Mouse (Mus musculus): ENCODE measurements around the gene Lgmn. TPM values are rescaled to one million over a fixed set of nuclear protein-coding genes. Genes with fewer than 3 reads are reported as not detected.

Gene Lgmn
- polyA plus RNA-seq, 1 experiment from 2014 or later = 70.3 TPM

- H3K9ac ChIP-seq (replicated peaks; ENCODE audit: low read depth, low read length) = no peak overlapping the region
- ATAC-seq = no peak
- WGBS = 79% methylated on average over 3 of the region's 3 CpGs
- H3K4me3 ChIP-seq (replicated peaks; ENCODE audit: low read length) = no peak overlapping the region
- H3K4me1 ChIP-seq (replicated peaks; ENCODE audit: control insufficient read depth, insufficient read depth, low read length) = no peaks in the 10 kb centered on the region
- no peaks in the 10 kb centered on the region for H3K9me3 ChIP-seq (ENCODE audit: control insufficient read depth, low read length)
- H3K27ac ChIP-seq (ENCODE audit: low read length) = no peak overlapping the region
- H3K36me3 ChIP-seq (ENCODE audit: control insufficient read depth, insufficient read depth) = no peaks in the 10 kb centered on the region
- H3K27me3 ChIP-seq (replicated peaks; ENCODE audit: control insufficient read depth, insufficient read depth, low read length) = no peaks in the 10 kb centered on the region
- H3K4me2 ChIP-seq (ENCODE audit: low read length) = no peak overlapping the region
Observed at GRCm38 (mm10) chr12:102367075-102367474, 72.5 kb downstream of the Lgmn start.

GRCm38 (mm10) chr12:102366126-102366816 lies 73.3 kb downstream of the Lgmn start:
- no peak overlapping the region for H3K4me3 ChIP-seq (replicated peaks; ENCODE audit: low read length)
- H3K36me3 ChIP-seq (ENCODE audit: control insufficient read depth, insufficient read depth) = no peaks in the 10 kb centered on the region
- no peaks in the 10 kb centered on the region for H3K27me3 ChIP-seq (replicated peaks; ENCODE audit: control insufficient read depth, insufficient read depth, low read length)
- no peak for ATAC-seq
- H3K9ac ChIP-seq (replicated peaks; ENCODE audit: low read depth, low read length) = no peak overlapping the region
- no peaks in the 10 kb centered on the region for H3K9me3 ChIP-seq (ENCODE audit: control insufficient read depth, low read length)
- H3K4me1 ChIP-seq (replicated peaks; ENCODE audit: control insufficient read depth, insufficient read depth, low read length) = no peaks in the 10 kb centered on the region
- no peak overlapping the region for H3K27ac ChIP-seq (ENCODE audit: low read length)
- H3K4me2 ChIP-seq (ENCODE audit: low read length) = no peak overlapping the region
- WGBS = 87% methylated on average over 9 of the region's 9 CpGs

GRCm38 (mm10) chr12:102365016-102365415 lies 74.6 kb downstream of the Lgmn start:
- H3K27ac ChIP-seq (ENCODE audit: low read length) = no peak overlapping the region
- H3K4me1 ChIP-seq (replicated peaks; ENCODE audit: control insufficient read depth, insufficient read depth, low read length) = no peaks in the 10 kb centered on the region
- no peak overlapping the region for H3K4me2 ChIP-seq (ENCODE audit: low read length)
- no peaks in the 10 kb centered on the region for H3K27me3 ChIP-seq (replicated peaks; ENCODE audit: control insufficient read depth, insufficient read depth, low read length)
- ATAC-seq = no peak
- H3K9ac ChIP-seq (replicated peaks; ENCODE audit: low read depth, low read length) = no peak overlapping the region
- H3K9me3 ChIP-seq (ENCODE audit: control insufficient read depth, low read length) = no peaks in the 10 kb centered on the region
- H3K4me3 ChIP-seq (replicated peaks; ENCODE audit: low read length) = no peak overlapping the region
- H3K36me3 ChIP-seq (ENCODE audit: control insufficient read depth, insufficient read depth) = no peaks in the 10 kb centered on the region
- WGBS = 91% methylated on average over 7 of the region's 7 CpGs

GRCm38 (mm10) chr12:102361189-102362161 lies 78.1 kb downstream of the Lgmn start:
- H3K9me3 ChIP-seq (ENCODE audit: control insufficient read depth, low read length) = no peaks in the 10 kb centered on the region
- no peaks in the 10 kb centered on the region for H3K36me3 ChIP-seq (ENCODE audit: control insufficient read depth, insufficient read depth)
- H3K4me2 ChIP-seq (ENCODE audit: low read length) = no peak overlapping the region
- H3K27me3 ChIP-seq (replicated peaks; ENCODE audit: control insufficient read depth, insufficient read depth, low read length) = no peaks in the 10 kb centered on the region
- no peak overlapping the region for H3K9ac ChIP-seq (replicated peaks; ENCODE audit: low read depth, low read length)
- no peaks in the 10 kb centered on the region for H3K4me1 ChIP-seq (replicated peaks; ENCODE audit: control insufficient read depth, insufficient read depth, low read length)
- no peak overlapping the region for H3K27ac ChIP-seq (ENCODE audit: low read length)
- H3K4me3 ChIP-seq (replicated peaks; ENCODE audit: low read length) = no peak overlapping the region
- no peak for ATAC-seq
- 86% methylated on average over 10 of the region's 10 CpGs for WGBS

- 87% methylated on average over 4 of the region's 4 CpGs for WGBS
- Histone ChIP-seq H3K4me3 (replicated peaks; ENCODE audit: low read length) (no peak overlapping the region), H3K27me3 (replicated peaks; ENCODE audit: control insufficient read depth, insufficient read depth, low read length) (no peaks in the 10 kb centered on the region), H3K4me1 (replicated peaks; ENCODE audit: control insufficient read depth, insufficient read depth, low read length) (no peaks in the 10 kb centered on the region), H3K36me3 (ENCODE audit: control insufficient read depth, insufficient read depth) (no peaks in the 10 kb centered on the region), H3K4me2 (ENCODE audit: low read length) (no peak overlapping the region), H3K9ac (replicated peaks; ENCODE audit: low read depth, low read length) (no peak overlapping the region), H3K9me3 (ENCODE audit: control insufficient read depth, low read length) (no peaks in the 10 kb centered on the region), H3K27ac (ENCODE audit: low read length) (no peak overlapping the region)
- ATAC-seq = no peak
Observed at GRCm38 (mm10) chr12:102359390-102359789, 80.2 kb downstream of the Lgmn start.

GRCm38 (mm10) chr12:102356781-102357180 lies 82.8 kb downstream of the Lgmn start:
- no peaks in the 10 kb centered on the region for H3K27me3 ChIP-seq (replicated peaks; ENCODE audit: control insufficient read depth, insufficient read depth, low read length)
- no peaks in the 10 kb centered on the region for H3K9me3 ChIP-seq (ENCODE audit: control insufficient read depth, low read length)
- no peak overlapping the region for H3K27ac ChIP-seq (ENCODE audit: low read length)
- no peak overlapping the region for H3K9ac ChIP-seq (replicated peaks; ENCODE audit: low read depth, low read length)
- 95% methylated on average over 1 of the region's 1 CpGs for WGBS
- H3K36me3 ChIP-seq (ENCODE audit: control insufficient read depth, insufficient read depth) = no peaks in the 10 kb centered on the region
- H3K4me1 ChIP-seq (replicated peaks; ENCODE audit: control insufficient read depth, insufficient read depth, low read length) = no peaks in the 10 kb centered on the region
- no peak for ATAC-seq
- H3K4me3 ChIP-seq (replicated peaks; ENCODE audit: low read length) = no peak overlapping the region
- no peak overlapping the region for H3K4me2 ChIP-seq (ENCODE audit: low read length)

- Histone ChIP-seq H3K36me3 (ENCODE audit: control insufficient read depth, insufficient read depth) (no peaks in the 10 kb centered on the region), H3K27ac (ENCODE audit: low read length) (no peak overlapping the region), H3K4me3 (replicated peaks; ENCODE audit: low read length) (no peak overlapping the region), H3K4me2 (ENCODE audit: low read length) (no peak overlapping the region), H3K4me1 (replicated peaks; ENCODE audit: control insufficient read depth, insufficient read depth, low read length) (no peaks in the 10 kb centered on the region), H3K9ac (replicated peaks; ENCODE audit: low read depth, low read length) (no peak overlapping the region), H3K27me3 (replicated peaks; ENCODE audit: control insufficient read depth, insufficient read depth, low read length) (no peaks in the 10 kb centered on the region), H3K9me3 (ENCODE audit: control insufficient read depth, low read length) (no peaks in the 10 kb centered on the region)
- ATAC-seq = no peak
Observed at GRCm38 (mm10) chr12:102355784-102356183, 83.8 kb downstream of the Lgmn start.

- no peak for ATAC-seq
- WGBS = 88% methylated on average over 10 of the region's 10 CpGs
- Histone ChIP-seq H3K4me3 (replicated peaks; ENCODE audit: low read length) (no peak overlapping the region), H3K4me2 (ENCODE audit: low read length) (no peak overlapping the region), H3K27ac (ENCODE audit: low read length) (no peak overlapping the region), H3K27me3 (replicated peaks; ENCODE audit: control insufficient read depth, insufficient read depth, low read length) (no peaks in the 10 kb centered on the region), H3K9me3 (ENCODE audit: control insufficient read depth, low read length) (no peaks in the 10 kb centered on the region), H3K9ac (replicated peaks; ENCODE audit: low read depth, low read length) (no peak overlapping the region), H3K4me1 (replicated peaks; ENCODE audit: control insufficient read depth, insufficient read depth, low read length) (no peaks in the 10 kb centered on the region), H3K36me3 (ENCODE audit: control insufficient read depth, insufficient read depth) (no peaks in the 10 kb centered on the region)
Observed at GRCm38 (mm10) chr12:102354126-102354984, 85.3 kb downstream of the Lgmn start.

GRCm38 (mm10) chr12:102350997-102351396 lies 88.6 kb downstream of the Lgmn start:
- H3K9ac ChIP-seq (replicated peaks; ENCODE audit: low read depth, low read length) = no peak overlapping the region
- no peak overlapping the region for H3K4me3 ChIP-seq (replicated peaks; ENCODE audit: low read length)
- no peak overlapping the region for H3K27ac ChIP-seq (ENCODE audit: low read length)
- no peak for ATAC-seq
- no peaks in the 10 kb centered on the region for H3K27me3 ChIP-seq (replicated peaks; ENCODE audit: control insufficient read depth, insufficient read depth, low read length)
- no peaks in the 10 kb centered on the region for H3K4me1 ChIP-seq (replicated peaks; ENCODE audit: control insufficient read depth, insufficient read depth, low read length)
- WGBS = 93% methylated on average over 1 of the region's 1 CpGs
- no peaks in the 10 kb centered on the region for H3K36me3 ChIP-seq (ENCODE audit: control insufficient read depth, insufficient read depth)
- no peak overlapping the region for H3K4me2 ChIP-seq (ENCODE audit: low read length)
- no peaks in the 10 kb centered on the region for H3K9me3 ChIP-seq (ENCODE audit: control insufficient read depth, low read length)
